Mouse (Mus musculus) adrenal gland, postnatal 36 days (tissue): ENCODE results near the gene Ttc28. TPM values are rescaled to one million over a fixed set of nuclear protein-coding genes. Genes with fewer than 3 reads are reported as not detected.

Experiments
- DNase-seq, 2 experiments: peaks; one replicate each; pipeline ENCODE4 v3.0.0; 2021; ENCODE audit warnings: mixed read lengths in 1 of 2
- total RNA-seq, 2 experiments: library from RNA; stranded (reverse); gene quantifications; 2 replicates each; pipeline ENCODE4 v1.2.3; 2021

The Ttc28 gene
- total RNA-seq, 2 experiments from 2014 or later: 18.5 to 21.9 TPM

GRCm38 (mm10) chr5:110879042-110879441 lies 561 bp upstream of the Ttc28 start:
- DNase-seq: no peak

GRCm38 (mm10) chr5:110888596-110888995 lies 9.0 kb downstream of the Ttc28 start:
- DNase-seq: no peak

DNA sequence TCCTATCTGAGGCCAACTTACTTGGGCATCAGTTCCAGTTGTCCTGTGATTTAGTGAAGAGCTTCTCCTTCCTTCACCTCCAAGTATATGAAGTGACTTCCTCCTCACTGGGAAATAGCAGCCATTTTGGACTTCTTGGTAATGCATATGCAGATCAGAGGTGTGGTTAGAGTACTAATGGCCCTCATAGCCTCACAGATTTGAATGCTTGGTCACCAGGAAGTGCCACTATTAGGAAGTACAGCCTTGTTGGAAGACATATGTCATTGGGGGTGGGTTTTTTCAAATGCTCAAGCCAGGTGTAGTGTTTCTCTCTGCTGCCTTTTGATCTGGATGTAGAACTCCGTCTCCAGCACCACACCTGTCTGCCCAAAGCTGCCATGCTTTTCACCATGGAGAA lies 10.3 kb downstream of the Ttc28 start:
- no peak for DNase-seq

DNA sequence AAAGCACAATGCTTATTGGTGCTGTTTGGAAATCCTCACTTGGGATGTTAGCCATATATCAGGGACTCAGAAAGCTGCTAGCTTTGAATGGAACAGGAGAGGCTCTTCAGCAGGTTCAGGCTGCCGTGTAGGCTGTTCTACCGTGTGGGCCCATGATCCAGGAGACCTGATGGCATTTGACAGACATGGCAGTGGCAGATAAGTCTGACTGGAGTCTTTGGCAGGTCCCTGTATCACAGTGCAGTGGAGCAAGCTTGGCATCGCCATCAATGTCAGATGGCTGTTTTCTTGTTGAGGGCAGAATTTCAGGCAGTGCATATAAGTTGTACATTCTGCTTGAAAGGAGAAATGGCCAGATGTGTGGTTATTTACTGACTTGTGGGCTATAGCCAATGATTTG lies 11.0 kb downstream of the Ttc28 start:
- DNase-seq: no peak

DNA sequence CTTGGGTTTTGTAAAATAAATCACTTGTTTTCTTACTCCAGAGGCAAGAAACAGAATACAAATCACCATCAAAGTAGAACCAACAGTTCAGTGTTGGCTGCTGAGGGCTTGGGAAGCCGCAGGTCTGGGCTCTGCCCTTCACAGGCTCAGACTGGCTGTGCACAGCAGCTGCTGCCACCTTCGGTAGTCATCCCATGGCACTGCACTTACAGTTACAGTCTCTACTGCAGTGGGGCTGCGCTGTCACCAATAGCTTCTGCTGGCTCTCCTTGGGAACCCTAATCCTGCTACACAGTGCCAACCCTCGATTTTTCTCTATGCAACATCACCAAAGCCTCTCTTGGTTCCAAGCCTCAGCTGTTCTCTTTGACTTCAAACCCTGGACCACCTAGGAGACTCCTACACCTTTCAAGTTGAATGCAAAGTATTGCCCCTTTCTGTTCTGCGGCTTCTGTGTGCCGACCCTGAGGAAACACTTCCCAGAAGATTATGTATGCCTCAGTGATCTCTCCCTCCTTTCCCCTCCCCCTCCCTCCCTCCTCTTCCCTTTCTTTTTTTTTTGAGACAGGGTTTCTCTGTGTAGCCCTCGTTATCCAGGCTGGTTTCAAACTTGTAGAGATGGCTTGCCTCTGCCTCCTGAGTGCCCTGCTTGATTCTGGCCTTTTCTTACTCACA lies 17.6 kb downstream of the Ttc28 start:
- no peak for DNase-seq

DNA sequence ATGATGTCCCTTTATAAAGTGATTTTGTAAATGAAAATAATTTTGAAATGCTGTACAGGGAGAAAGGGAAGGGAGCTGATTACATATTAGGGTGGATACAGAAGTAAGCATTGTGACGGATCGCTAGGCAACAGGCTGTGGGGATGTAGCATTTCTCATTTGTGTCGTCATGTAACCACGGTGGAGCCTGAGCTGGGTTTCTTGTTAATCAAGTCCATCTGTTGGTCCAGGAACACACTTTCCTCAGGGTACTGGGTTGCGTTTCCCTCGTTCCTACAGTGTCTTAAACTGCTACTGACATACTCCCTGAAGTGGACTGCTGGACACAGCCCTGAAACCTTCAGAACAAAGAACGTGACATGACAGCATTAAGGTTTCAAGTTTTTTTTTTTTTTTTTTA lies 18.6 kb downstream of the Ttc28 start:
- no peak for DNase-seq

GRCm38 (mm10) chr5:110898785-110899184 lies 19.2 kb downstream of the Ttc28 start:
- DNase-seq: no peak

- DNase-seq: no peak
These were observed 20.7 kb downstream of the Ttc28 start for GRCm38 (mm10) chr5:110900331-110900730.

DNA sequence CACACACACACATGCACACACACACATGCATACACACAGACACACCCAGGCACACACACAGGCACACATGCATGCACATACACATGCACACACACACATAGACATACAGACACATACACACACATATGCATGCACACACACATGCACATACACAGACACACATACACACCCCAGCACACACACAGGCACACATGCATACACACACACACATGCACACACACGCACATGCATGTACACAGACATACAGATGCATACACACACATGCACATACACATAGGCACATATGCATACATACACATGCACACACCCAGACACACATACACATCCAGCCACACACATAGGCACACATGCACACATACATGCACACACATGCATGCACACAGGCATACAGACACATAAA lies 27.1 kb downstream of the Ttc28 start:
- DNase-seq: no peak

DNA sequence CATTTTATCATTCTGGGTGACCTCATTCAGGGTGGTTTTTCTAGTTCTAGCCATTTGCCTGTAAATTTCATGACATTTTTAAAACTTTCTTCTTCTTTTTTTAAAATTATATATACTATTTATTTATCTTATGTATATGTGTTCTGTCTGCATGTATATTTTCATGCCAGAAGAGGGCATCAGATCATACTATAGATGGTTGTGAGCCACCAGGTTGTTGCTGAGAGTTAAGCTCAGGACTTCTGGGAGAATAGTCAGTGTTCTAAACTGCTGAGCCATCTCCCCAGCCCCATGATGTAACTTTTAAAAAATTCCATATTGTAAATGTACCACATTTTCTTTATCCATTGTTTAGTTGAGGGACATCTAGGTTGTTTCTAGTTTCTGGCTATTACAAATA lies 29.3 kb downstream of the Ttc28 start:
- no peak for DNase-seq

- DNase-seq: no peak
These were observed 30.5 kb downstream of the Ttc28 start for GRCm38 (mm10) chr5:110909955-110910589.

GRCm38 (mm10) chr5:110914859-110915258 lies 35.3 kb downstream of the Ttc28 start:
- DNase-seq: no peak

- no peak for DNase-seq
These were observed 36.6 kb downstream of the Ttc28 start for GRCm38 (mm10) chr5:110916241-110916640.

GRCm38 (mm10) chr5:110919541-110919940 lies 39.9 kb downstream of the Ttc28 start:
- DNase-seq: no peak

GRCm38 (mm10) chr5:110923336-110923735 lies 43.7 kb downstream of the Ttc28 start:
- DNase-seq: peak in 1 of 2 experiments; percentile 31

GRCm38 (mm10) chr5:110924636-110925035 lies 45.0 kb downstream of the Ttc28 start:
- DNase-seq: no peak

GRCm38 (mm10) chr5:110925804-110926203 lies 46.2 kb downstream of the Ttc28 start:
- DNase-seq: no peak

GRCm38 (mm10) chr5:110928289-110928688 lies 48.7 kb downstream of the Ttc28 start:
- DNase-seq: no peak

- no peak for DNase-seq
These were observed 49.7 kb downstream of the Ttc28 start for GRCm38 (mm10) chr5:110929306-110929705.

- no peak for DNase-seq
These were observed 57.0 kb downstream of the Ttc28 start for GRCm38 (mm10) chr5:110936606-110937005.

DNA sequence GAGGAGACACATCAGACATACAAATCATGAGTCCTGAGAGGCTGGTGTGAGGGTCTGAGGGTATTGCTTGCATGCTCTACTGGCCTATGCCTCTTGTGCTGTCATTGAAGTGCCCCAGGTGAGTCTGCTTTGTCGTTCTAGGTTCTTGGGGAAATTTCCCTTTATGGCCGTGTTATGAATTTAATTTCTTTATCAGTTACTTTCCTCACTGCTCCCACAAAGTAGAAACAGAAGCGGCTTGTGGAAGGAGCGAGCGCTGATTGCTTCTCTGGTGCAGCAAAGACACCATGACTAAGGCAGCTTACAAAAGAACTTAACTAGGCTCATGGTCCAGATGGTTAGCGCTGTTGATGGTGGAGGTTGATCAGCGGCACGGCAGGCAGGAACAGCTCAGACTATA lies 64.7 kb downstream of the Ttc28 start:
- no peak for DNase-seq

DNA sequence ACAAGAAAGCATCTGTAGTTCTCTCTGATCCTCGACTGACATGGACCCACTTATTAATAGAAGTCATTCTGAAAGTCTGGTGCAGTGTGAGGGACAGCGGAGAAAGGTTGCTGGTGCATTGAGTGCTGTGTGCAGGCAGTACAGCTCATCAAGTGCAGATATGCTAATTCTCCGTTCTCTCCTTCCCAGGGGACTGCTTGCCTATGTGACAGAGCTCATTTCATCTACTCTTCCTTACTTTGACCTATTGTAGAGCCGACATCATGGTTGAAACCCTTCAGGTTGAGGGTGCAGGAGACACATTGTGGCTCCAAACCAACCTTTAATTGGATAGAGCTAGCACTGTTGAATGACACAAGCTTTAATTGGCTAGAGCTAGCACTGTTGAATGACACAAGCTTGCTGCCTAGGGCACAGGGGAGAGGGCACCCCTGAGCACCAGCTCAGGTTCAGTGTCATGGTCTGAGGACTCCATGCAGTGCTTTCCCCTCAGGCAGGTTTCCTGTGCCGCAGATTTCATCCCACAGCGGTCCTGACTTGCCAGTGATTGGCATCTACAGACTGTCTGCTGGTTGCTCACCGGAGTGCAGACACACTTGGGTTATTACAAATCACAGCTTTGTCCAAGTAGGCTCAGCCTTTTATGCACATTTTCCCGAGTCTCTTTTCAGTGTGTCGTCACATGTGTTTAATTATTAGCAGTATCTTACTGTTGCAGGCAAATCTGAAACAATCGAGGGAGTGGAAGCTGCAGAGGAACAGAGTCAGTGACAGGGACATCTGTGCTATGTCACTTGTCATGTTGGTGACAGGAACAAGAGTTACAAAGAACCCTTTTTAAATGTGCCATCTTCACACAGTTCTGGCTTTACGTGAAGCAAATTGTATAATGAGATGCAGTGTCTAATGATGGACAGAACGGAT lies 69.1 kb downstream of the Ttc28 start:
- no peak for DNase-seq

DNA sequence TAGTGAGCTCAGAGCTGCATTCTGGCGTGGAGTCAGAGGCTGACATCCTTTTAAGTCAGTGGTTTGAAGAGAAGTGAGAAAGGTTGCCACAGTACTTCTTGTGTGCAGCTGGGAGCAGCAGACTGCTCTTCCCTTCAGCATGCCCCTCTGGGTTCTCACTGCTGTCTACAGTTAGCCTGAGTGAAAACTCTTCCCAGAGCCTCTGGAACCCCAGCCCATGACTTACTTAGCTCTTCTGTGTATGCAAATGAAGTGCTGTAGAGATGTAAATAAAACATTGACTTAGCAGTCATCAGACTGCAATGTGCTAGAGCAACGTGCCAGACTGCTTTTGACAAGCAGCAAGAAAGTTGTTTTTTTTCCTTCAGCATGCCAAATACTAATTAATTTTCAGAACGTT lies 70.2 kb downstream of the Ttc28 start:
- no peak for DNase-seq
